Mouse (Mus musculus): ENCODE data around the gene Khdc3. TPM values are rescaled to one million over a fixed set of nuclear protein-coding genes. Genes with fewer than 3 reads are reported as not detected.

Gene Khdc3
- total and polyA plus RNA-seq, 2 experiments from 2014 or later, result 0.08 TPM; not detected in 1

GRCm38 (mm10) chr9:73097898-73098297, 3.7 kb upstream of the Khdc3 start:
- DNase-seq (no peak), ATAC-seq (no peak)
- Histone ChIP-seq H3K4me2 (ENCODE audit: low read depth) (no peak overlapping the region), H3K27ac (ENCODE audit: low read depth, low read length) (no peak overlapping the region), H3K9ac (no peak overlapping the region), H3K4me3 (ENCODE audit: low read depth, low read length) (no peak overlapping the region), H3K36me3 (ENCODE audit: insufficient read depth) (no peaks in the 10 kb centered on the region), H3K27me3 (ENCODE audit: insufficient read depth, low read length) (peaks cover 8% of the 10 kb centered on the region; the same call in 1 of the 2 replicates), H3K4me1 (ENCODE audit: insufficient read depth) (no peaks in the 10 kb centered on the region), H3K9me3 (ENCODE audit: low read length) (no peaks in the 10 kb centered on the region)
- TF ChIP-seq CTCF (IDR thresholded peaks at IDR 0.05; ENCODE audit: low read depth), result no peak
- WGBS, result 70% methylated on average over 2 of the region's 2 CpGs

- ATAC-seq (no peak), DNase-seq (no peak)
- H3K4me2 ChIP-seq (ENCODE audit: low read depth), result peak within 1 kb of the TSS; percentile 57
- no peaks in the 10 kb centered on the region for H3K36me3 ChIP-seq (ENCODE audit: insufficient read depth)
- TF ChIP-seq CTCF (IDR thresholded peaks at IDR 0.05; ENCODE audit: low read depth), result no peak
- H3K9me3 ChIP-seq (ENCODE audit: low read length), result no peaks in the 10 kb centered on the region
- peak within 1 kb of the TSS; percentile 30 for H3K4me3 ChIP-seq (ENCODE audit: low read depth, low read length)
- WGBS, result 89% methylated on average over 4 of the region's 4 CpGs
- H3K9ac ChIP-seq, result peak within 1 kb of the TSS; percentile 25; the same call in 1 of the 2 replicates
- H3K27me3 ChIP-seq (ENCODE audit: insufficient read depth, low read length), result peaks cover 25% of the 10 kb centered on the region
- H3K4me1 ChIP-seq (ENCODE audit: insufficient read depth), result no peaks in the 10 kb centered on the region
- no peak within 1 kb of the TSS for H3K27ac ChIP-seq (ENCODE audit: low read depth, low read length)
Measured at GRCm38 (mm10) chr9:73102181-73102580, 545 bp downstream of the Khdc3 start, which contains the start of gene Gm20509. Gm20509 (plus strand) TSS chr9:73102470.

GRCm38 (mm10) chr9:73103159-73103879, 1.7 kb downstream of the Khdc3 start:
- no peak for DNase-seq
- peak; percentile 65 for ATAC-seq
- WGBS, result 9% methylated on average over 60 of the region's 60 CpGs
- no peak for TF ChIP-seq CTCF (IDR thresholded peaks at IDR 0.05; ENCODE audit: low read depth)
- Histone ChIP-seq H3K9me3 (ENCODE audit: low read length) (no peaks in the 10 kb centered on the region), H3K4me3 (ENCODE audit: low read depth, low read length) (peak overlapping the region; percentile 30), H3K4me1 (ENCODE audit: insufficient read depth) (no peaks in the 10 kb centered on the region), H3K27me3 (ENCODE audit: insufficient read depth, low read length) (peaks cover 25% of the 10 kb centered on the region), H3K4me2 (ENCODE audit: low read depth) (peak overlapping the region; percentile 57), H3K36me3 (ENCODE audit: insufficient read depth) (no peaks in the 10 kb centered on the region), H3K27ac (ENCODE audit: low read depth, low read length) (no peak overlapping the region), H3K9ac (peak overlapping the region; percentile 25; the same call in 1 of the 2 replicates)

- peak overlapping the region; percentile 57 for H3K4me2 ChIP-seq (ENCODE audit: low read depth)
- H3K36me3 ChIP-seq (ENCODE audit: insufficient read depth), result no peaks in the 10 kb centered on the region
- no peaks in the 10 kb centered on the region for H3K4me1 ChIP-seq (ENCODE audit: insufficient read depth)
- WGBS, result 44% methylated on average over 5 of the region's 5 CpGs
- H3K27me3 ChIP-seq (ENCODE audit: insufficient read depth, low read length), result peaks cover 25% of the 10 kb centered on the region
- H3K27ac ChIP-seq (ENCODE audit: low read depth, low read length), result no peak overlapping the region
- peak overlapping the region; percentile 25; the same call in 1 of the 2 replicates for H3K9ac ChIP-seq
- no peaks in the 10 kb centered on the region for H3K9me3 ChIP-seq (ENCODE audit: low read length)
- DNase-seq (no peak), ATAC-seq (no peak; the same call in 1 of the 2 replicates)
- no peak for TF ChIP-seq CTCF (IDR thresholded peaks at IDR 0.05; ENCODE audit: low read depth)
- peak overlapping the region; percentile 30 for H3K4me3 ChIP-seq (ENCODE audit: low read depth, low read length)
Measured at GRCm38 (mm10) chr9:73103880-73104198, 2.2 kb downstream of the Khdc3 start.

- DNase-seq, result no peak
- no peak for ATAC-seq
- Histone ChIP-seq H3K36me3 (ENCODE audit: insufficient read depth) (no peaks in the 10 kb centered on the region), H3K4me3 (ENCODE audit: low read depth, low read length) (no peak overlapping the region), H3K27me3 (ENCODE audit: insufficient read depth, low read length) (peaks cover 28% of the 10 kb centered on the region), H3K9ac (no peak overlapping the region), H3K9me3 (ENCODE audit: low read length) (no peaks in the 10 kb centered on the region), H3K4me2 (ENCODE audit: low read depth) (no peak overlapping the region), H3K4me1 (ENCODE audit: insufficient read depth) (no peaks in the 10 kb centered on the region), H3K27ac (ENCODE audit: low read depth, low read length) (no peak overlapping the region)
- TF ChIP-seq CTCF (IDR thresholded peaks at IDR 0.05; ENCODE audit: low read depth), result no peak
- WGBS, result 48% methylated on average over 1 of the region's 1 CpGs
Measured at GRCm38 (mm10) chr9:73105141-73105540, 3.5 kb downstream of the Khdc3 start.

- ATAC-seq, result no peak
- H3K9me3 ChIP-seq (ENCODE audit: low read length), result no peaks in the 10 kb centered on the region
- H3K4me3 ChIP-seq (ENCODE audit: low read depth, low read length), result no peak overlapping the region
- H3K27me3 ChIP-seq (ENCODE audit: insufficient read depth, low read length), result peaks cover 28% of the 10 kb centered on the region
- no peaks in the 10 kb centered on the region for H3K4me1 ChIP-seq (ENCODE audit: insufficient read depth)
- H3K36me3 ChIP-seq (ENCODE audit: insufficient read depth), result no peaks in the 10 kb centered on the region
- H3K27ac ChIP-seq (ENCODE audit: low read depth, low read length), result no peak overlapping the region
- no peak for DNase-seq
- H3K9ac ChIP-seq, result no peak overlapping the region
- no peak overlapping the region for H3K4me2 ChIP-seq (ENCODE audit: low read depth)
- no peak for TF ChIP-seq CTCF (IDR thresholded peaks at IDR 0.05; ENCODE audit: low read depth)
Measured at GRCm38 (mm10) chr9:73105771-73106170, 4.1 kb downstream of the Khdc3 start.
